Mouse (Mus musculus) layer of hippocampus, postnatal 10 days (tissue): ENCODE results near the gene Plod2. TPM values are rescaled to one million over a fixed set of nuclear protein-coding genes. Genes with fewer than 3 reads are reported as not detected.

ENCODE experiments used
- DNase-seq, 2 experiments: peaks; one replicate each; pipeline ENCODE4 v3.0.0; 2021; ENCODE audit warnings: low spot score in 2 of 2
- total RNA-seq, 2 experiments: library from RNA; stranded (reverse); gene quantifications; 2 replicates each; pipeline ENCODE4 v1.2.3; 2021

Plod2 gene
- total RNA-seq, 2 experiments from 2014 or later, result 15.5 TPM

GRCm38 (mm10) chr9:92555006-92555958 is 13.3 kb downstream of the Plod2 start:
- DNase-seq, result no peak

GRCm38 (mm10) chr9:92559750-92560149 is 17.7 kb downstream of the Plod2 start:
- DNase-seq, result no peak

- DNase-seq, result no peak
Observed at GRCm38 (mm10) chr9:92560840-92561547, 19.0 kb downstream of the Plod2 start.

GRCm38 (mm10) chr9:92562416-92562815 is 20.4 kb downstream of the Plod2 start:
- DNase-seq, result no peak

GRCm38 (mm10) chr9:92563306-92563705 is 21.3 kb downstream of the Plod2 start:
- no peak for DNase-seq

- DNase-seq, result no peak
Observed at GRCm38 (mm10) chr9:92564391-92564790, 22.4 kb downstream of the Plod2 start.

GRCm38 (mm10) chr9:92566234-92566633 is 24.2 kb downstream of the Plod2 start:
- DNase-seq, result no peak

DNA sequence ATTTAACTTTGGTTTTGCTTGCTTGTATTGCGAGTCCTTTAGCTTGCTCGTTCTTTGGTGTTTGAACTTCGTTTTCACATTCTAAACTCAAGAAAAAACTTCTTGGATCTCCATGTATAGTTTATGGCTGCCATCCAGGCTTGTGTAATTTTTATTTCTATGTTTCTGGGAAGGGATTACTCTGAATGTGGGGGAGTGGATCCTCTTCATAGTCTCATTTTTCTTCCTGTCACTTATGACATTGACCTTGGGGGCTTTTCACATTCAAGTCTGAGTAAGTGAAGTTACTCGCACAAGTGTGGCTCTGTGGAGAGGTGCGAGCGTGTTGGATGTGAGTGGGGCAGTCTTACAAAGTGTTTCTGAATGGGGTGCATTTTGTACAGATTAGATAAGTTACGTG is 25.5 kb downstream of the Plod2 start:
- DNase-seq, result no peak

DNA sequence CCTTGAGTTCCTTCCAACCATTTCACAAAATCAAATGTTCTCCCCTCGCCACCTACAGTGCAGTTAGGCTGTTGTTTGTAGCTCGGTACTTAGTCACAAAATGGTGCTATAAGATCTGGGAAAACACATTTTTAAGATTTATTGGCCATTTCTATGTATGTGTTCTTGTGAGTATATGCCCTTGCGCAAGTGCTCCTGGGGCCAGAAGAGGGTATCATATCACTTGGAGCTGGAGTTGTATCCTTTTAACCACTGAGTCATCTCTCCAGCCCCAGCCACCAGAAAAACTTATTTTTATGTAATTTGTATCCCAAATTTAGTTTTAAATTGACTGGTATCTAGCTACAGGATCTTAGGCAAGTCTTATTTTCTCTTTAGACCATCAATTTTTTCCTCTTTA is 26.8 kb downstream of the Plod2 start:
- DNase-seq, result no peak

GRCm38 (mm10) chr9:92572376-92573108 is 30.5 kb downstream of the Plod2 start:
- no peak for DNase-seq

DNA sequence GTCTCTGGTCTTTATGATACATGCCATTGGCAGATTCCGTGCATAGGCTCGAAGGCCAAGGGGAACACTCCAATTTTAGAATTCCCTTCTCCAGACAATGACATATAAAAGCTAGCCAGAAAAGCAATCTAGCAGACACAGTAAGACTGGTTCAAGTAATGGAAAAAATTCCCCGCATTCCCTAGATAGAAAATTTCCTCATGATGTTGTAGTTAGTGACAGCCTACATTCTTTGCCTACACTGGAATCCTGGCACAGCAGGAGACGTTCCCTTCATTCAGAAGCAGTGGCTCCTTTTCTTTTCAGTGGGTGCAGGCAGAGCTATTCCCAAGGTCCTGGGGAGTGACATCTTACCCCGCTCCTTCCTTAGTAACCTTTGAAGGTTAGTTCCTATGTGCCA is 41.9 kb downstream of the Plod2 start:
- no peak for DNase-seq

- DNase-seq, result no peak
Observed at GRCm38 (mm10) chr9:92586025-92586424, 44.0 kb downstream of the Plod2 start.

DNA sequence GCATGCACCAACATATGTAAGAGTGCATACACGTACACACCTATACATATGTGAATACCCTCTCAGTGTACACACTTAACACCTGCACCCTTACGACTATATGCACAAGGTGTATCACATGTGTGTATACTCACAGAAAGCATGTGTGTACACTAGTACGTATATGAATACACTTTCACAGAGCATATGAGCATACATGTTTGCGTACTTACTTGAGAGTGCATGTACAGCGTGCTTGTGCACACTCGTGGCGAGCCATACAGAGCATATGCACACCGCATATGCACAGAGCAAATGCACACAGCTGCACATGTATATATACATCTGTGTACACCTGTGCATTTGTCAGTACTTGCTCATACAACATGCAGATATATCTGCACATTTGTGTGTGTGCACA is 45.4 kb downstream of the Plod2 start:
- DNase-seq, result no peak

DNA sequence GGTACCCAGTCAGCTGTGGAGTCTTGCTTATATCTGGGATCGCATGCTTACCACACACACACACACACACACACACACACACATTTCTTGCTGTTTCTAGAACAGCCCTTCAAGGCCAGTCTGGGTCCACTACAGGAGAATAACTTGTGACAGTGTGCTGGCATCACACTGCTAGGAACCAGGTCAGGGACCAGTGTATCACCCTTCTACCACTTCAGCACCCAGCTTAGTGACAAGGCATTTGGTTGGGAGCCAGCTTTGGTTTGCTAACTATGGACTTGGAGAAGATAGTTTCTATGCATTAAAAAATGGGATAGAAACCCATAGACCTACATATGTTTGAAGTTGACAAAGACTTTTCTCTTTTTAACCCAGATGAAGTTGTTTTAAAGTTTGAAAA is 46.2 kb downstream of the Plod2 start:
- no peak for DNase-seq

DNA sequence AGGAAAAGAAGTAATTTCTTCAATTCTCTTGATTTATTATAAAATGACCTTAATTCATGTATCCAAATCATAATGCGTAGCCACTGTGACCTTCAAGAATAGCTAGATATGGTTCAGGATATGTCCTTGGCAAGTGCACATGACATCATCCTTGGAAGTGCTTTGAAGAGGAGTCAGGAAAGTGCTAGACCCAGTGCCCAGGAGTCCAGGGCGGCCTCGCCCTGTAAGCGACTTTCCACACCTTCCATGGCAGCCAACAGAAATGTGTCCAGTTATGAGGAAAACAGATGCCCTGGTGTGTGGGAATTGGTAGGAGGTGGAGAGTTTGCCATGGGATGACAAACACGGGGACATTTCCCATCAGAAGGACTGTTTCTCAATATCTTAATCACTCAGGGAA is 47.0 kb downstream of the Plod2 start:
- no peak for DNase-seq

DNA sequence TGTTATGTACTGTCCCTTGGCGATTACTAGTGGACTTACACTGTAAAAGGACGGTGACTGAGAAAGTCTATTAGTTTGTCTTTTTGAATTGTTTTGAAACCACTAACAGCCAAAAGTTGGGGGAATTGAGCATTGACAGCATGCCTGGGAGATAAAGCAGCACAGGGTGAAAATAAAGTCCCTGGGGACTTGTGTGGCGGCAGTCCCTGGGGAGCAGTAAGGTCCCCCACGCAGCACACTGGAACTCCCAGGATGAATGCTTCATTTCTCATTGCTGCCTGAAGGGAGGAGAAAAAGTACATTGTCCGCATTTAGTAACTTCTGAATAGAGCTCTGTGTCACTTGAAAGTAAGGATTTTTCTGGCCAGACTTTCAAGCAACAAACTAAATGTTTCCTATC is 49.5 kb downstream of the Plod2 start:
- no peak for DNase-seq

- no peak for DNase-seq
Observed at GRCm38 (mm10) chr9:92592757-92593156, 50.7 kb downstream of the Plod2 start.

DNA sequence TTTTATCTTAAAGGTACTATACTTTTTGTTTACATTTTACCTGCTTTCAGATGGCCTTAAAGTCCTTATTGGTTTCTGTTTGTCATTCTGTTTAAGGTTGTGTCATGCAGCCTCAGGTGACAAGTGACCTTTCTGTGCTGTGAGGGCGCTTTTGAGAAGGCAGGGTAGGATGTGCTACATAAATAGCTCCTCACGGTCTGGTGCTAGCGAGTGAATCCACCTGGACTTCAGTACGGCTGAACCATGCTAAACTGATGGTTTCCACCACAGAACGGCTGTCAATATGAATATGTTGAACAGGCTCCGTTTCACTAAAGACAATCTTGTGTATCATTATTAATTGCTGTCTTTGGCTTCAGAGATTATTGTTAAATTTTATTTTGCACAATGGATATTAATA is 52.5 kb downstream of the Plod2 start:
- no peak for DNase-seq

- DNase-seq, result no peak
Observed at GRCm38 (mm10) chr9:92595296-92595695, 53.3 kb downstream of the Plod2 start.

- DNase-seq, result no peak
Observed at GRCm38 (mm10) chr9:92596916-92597547, 55.0 kb downstream of the Plod2 start.

- DNase-seq, result no peak
Observed at GRCm38 (mm10) chr9:92597776-92598175, 55.8 kb downstream of the Plod2 start.
